Mouse (Mus musculus): ENCODE data around the gene Sarm1.

The Sarm1 gene

DNA sequence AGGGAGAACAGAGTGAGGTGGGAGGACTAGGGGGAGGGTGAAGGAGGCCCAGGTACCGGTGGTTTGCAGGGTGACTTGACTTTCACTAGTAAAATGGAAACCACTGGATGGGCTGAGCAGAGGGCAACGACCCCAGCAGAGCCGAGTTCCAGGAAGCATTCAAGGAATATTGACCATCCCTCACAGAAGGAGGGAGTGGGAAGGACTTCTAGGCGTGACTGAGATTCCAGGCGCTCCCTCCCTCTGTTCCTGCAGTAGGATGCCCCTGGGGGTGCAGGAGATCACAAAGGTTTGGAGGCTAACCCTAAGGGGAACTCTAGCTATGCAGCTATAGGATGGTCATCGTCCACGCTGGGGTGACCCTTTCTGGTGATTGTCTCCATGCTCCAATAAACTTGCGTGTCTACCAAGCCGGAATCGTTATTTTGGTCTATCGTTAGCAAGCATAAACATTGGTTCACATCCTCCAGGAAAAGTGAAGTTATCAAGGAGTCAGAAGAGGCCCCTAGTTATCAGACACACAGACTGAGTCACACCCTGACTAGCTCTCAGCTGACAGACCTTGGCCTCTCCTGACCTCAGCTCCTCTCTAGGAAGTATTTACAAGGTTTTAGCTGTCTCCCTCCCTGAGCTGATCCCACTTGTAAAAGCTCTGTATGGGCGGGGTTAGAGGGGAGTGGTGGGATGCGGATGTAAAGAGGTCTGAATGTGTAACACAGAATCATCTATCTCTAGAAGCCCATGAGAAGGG lies 34.1 kb downstream of the Sarm1 start:
- DNase-seq (ENCODE audit: low spot score in 2 of 2), result no peak

DNA sequence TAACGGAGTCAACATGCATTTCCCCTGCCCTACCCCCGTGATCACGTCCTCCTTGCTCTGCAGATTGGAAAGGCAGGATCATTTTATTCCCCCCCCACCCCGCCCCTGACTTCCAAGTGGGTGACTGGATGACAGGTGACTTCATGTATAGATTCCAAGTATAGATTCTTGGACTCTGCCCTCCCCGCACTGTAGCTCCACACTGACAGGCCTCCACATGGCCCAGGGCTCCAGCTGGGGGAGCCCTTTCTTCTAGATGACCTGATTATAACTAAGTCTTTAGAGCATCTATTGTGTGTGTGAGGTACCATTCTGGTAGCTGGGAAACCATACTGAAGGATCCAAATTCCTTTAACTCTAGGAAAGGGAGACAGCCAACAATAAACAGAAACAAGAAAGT lies 34.9 kb downstream of the Sarm1 start:
- DNase-seq (ENCODE audit: low spot score in 2 of 2), result no peak

DNA sequence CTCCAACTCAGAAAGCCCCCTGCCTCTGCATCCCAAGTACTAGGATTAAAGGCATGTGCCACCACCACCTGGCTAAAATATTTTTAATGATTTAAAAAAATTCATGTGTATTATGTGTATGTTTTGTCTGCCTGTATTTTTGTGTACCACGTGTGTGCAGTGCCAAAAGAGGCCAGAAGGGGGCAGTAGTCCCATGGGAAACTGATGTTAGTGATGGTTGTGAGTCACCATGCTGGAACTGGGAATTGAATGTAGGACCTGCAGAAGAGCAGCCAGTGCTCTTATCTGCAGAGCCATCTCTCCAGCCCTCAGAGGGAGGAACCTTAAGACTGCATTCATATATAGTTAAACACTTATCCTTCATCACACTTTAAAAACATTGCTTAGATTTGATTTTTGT lies 35.7 kb downstream of the Sarm1 start:
- DNase-seq (ENCODE audit: low spot score in 2 of 2), result no peak

DNA sequence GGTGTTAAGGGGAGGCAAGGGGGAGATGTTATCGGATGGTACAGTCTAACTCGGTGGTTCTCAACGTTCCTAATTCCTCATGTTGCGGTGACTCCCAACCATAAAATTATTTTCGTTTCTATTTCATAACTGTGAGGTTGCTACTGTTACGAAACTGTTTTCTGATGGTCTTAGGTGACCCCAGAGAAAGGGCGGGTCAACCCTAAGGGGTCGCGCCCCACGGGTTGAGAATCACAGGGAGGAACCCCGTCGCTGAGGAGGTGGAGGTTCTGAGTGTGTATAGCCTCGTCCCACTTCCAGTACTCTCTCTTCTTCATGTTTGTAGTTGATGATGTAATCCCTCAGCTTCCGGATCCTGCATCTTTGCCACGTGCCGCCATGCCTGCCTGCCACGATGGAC lies 38.8 kb downstream of the Sarm1 start:
- DNase-seq (ENCODE audit: low spot score in 2 of 2), result no peak

GRCm38 (mm10) chr11:78455308-78455707 lies 42.2 kb downstream of the Sarm1 start:
- DNase-seq (ENCODE audit: low spot score in 2 of 2), result no peak

DNA sequence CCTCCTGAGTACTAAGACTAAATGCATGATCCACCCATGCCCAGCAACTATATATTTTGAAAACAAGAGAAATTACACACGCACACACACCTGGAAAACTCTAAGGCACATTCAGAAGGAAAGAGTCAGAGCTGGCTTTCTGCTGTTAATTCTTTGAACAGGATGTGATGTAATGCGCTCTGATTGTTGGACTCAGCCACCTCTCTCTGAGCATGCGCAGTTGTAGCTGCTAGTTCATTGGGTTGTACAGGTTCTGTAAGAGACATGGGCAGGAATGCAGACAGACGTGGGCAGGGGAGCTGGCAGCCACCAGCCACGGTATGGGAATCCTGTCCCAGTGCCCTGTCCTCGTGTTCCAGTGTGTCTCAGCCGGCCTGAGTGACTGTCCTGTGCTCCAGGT lies 43.3 kb downstream of the Sarm1 start:
- DNase-seq (ENCODE audit: low spot score in 2 of 2), result no peak

DNA sequence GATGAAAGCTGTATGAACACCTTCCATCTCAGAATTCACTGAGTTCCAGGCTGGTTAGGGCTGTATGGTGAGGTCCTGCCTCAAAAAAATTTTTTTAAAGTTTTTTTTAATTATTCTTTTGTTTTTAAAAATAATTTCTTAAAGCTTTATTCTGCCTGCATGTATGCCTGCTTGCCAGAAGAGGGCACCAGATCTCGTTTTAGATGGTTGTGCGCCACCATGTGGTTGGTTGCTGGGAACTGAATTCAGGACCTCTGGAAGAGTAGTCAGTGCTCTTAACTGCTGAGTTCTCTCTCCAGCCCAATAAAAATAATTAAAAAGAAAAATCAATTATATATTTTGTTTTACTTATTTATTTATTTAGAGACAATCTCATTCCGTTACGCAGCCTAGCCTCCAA lies 43.9 kb downstream of the Sarm1 start:
- DNase-seq (ENCODE audit: low spot score in 2 of 2), result no peak

DNA sequence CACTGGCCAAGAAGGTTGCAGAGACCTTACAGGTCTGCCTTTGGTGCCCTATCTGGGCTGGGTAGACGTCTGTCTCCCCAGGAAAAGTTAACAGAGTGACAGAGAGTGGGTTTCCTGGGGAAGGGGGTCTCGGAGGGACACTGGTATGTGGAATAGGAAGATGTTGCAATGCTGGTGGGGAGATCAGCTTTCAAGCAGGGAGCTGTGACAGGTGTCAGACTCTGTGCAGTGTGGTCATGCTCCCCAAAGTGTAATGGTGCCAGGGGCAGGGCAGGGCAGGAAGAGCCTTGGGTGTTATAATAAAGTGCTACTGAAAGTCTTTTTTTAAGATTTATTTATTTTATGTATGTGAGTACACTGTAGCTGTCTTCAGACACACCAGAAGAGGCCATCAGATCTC lies 47.2 kb downstream of the Sarm1 start:
- no peak for DNase-seq (ENCODE audit: low spot score in 2 of 2)

GRCm38 (mm10) chr11:78448242-78448641 lies 49.3 kb downstream of the Sarm1 start:
- DNase-seq (ENCODE audit: low spot score in 2 of 2), result no peak

DNA sequence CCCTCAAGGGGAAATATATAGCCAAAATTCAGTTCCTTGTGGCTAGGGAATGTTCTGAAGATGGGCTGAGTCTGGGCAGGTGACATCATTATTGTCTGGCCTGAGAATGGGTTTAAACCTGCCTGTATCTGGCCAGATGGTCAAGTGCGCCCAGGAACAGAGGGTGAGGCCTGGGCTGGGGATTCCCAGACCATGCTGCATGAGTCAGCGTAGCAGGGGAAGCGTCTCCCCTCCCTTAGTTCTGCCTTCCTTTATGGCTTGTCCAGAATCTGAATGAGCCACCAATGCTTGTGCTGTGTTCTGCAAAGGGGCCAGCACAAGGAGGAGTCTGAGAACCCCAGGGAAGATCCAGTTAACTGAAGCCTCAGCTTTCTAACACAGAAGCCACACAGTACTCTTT lies 50.4 kb downstream of the Sarm1 start:
- no peak for DNase-seq (ENCODE audit: low spot score in 2 of 2)

GRCm38 (mm10) chr11:78443115-78443514 lies 54.4 kb downstream of the Sarm1 start:
- no peak for DNase-seq (ENCODE audit: low spot score in 2 of 2)

GRCm38 (mm10) chr11:78438399-78438930 lies 59.1 kb downstream of the Sarm1 start:
- DNase-seq (ENCODE audit: low spot score in 2 of 2), result no peak

- DNase-seq (ENCODE audit: low spot score in 2 of 2), result no peak
Observed at GRCm38 (mm10) chr11:78437182-78437581, 60.4 kb downstream of the Sarm1 start.

GRCm38 (mm10) chr11:78435776-78436349 lies 61.7 kb downstream of the Sarm1 start:
- no peak for DNase-seq (ENCODE audit: low spot score in 2 of 2)

DNA sequence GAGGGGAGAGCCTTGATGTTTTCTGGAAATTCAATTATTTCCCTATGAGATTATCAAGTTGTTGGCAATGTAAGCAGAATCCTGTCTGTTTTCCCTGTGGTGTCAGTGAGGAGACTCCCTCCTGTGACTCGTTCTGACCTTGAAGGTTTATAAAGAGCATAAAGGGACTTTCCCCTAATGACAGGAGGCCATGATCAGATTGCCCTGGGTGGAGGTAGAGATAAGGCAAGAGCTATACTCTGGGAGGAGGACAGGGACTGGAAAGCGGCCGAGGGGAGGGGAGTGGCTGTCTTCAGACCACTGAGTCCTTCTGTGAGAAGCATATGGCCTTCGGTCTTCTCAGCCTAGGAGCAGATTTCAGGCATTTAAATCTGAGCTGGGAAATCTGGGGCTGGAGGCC lies 63.5 kb downstream of the Sarm1 start:
- no peak for DNase-seq (ENCODE audit: low spot score in 2 of 2)

DNA sequence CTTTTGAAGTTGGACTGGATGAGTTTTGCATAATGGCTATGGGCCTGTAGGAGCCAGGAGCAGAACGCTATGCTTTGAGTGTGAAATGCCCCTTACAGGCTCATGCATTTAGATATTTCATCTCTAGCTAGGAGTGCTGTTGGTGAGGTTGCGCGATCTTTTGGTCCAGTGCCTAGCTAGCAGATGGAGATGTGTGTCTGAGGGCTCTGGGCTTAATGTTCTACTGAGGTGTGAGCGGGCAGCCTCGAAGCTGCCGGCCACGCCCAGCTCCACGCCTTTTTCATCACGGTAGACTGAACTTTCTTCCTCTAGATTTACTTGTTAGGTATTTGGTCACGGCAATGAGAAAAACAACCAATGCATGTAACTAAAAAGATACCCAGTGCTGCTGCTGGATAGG lies 66.4 kb downstream of the Sarm1 start:
- no peak for DNase-seq (ENCODE audit: low spot score in 2 of 2)

DNA sequence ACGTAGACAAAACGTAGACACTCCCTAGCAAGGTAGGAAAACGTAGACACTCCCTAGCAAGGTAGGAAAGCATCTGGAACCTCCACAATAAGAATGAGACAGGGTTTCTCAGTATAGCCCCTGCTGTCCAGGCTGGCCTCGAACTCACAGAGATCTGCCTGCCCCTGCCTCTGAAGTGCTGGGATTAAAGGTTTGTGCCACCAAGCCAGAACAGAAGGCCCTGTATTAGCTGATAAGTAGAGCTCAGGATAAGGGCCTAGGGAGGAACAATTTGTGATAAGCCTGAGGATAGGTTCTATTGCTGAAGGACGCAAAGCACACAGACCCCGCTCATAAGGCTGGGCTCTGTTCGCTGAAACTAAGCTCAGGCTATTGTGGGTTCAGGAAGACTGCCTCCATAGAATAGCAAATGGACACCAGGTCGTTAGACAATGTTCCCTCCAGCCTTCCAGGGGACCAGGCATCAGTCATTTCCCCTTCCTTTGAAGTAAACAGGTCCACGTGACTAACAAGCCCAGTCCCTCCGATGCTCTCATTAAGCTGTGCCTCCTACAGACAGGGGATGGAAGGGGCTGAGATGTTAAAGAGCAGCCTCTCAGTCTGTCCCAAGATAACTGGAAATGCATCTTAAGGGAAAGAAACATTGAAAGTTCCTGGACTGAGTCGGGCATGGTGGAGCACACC lies 67.2 kb downstream of the Sarm1 start:
- DNase-seq (ENCODE audit: low spot score in 2 of 2), result no peak

DNA sequence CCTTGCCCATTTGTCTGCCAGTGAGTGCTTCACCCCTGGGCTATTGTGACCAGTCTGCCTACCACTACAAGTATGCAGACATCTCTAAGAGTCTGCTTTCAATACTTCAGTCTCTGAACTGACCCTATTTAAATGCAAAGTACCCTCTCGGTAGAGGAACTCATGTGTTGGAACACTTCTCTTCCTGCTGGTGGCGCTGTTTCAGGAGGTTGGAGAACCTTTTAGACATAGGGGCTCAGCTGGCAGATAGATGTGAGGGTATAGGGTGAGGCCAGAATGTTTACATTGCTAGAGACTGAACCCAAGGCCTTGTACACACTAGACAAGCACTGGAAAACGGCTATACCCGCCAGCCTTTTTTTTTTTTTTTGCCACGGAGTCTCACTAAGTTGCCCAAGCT lies 69.2 kb downstream of the Sarm1 start:
- no peak for DNase-seq (ENCODE audit: low spot score in 2 of 2)

DNA sequence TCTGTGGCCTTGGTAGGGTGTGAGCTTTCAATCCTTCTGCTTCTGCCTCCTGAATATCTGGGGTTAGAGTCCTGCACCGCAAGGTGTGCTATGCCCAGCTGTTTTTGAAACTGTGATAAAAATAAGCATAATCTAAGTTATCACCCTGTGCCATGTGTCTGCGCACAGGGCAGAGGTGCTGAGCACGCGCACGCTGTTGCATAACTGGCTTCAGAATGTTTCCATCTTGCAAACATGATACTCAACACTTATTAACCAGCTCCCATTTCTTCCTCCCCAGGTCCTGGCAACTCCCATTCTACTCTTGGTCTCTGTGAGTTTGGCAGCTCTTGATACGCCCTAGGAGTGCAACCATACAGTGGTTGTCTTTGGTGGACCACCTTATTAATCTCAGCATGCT lies 69.9 kb downstream of the Sarm1 start:
- no peak for DNase-seq (ENCODE audit: low spot score in 2 of 2)

DNA sequence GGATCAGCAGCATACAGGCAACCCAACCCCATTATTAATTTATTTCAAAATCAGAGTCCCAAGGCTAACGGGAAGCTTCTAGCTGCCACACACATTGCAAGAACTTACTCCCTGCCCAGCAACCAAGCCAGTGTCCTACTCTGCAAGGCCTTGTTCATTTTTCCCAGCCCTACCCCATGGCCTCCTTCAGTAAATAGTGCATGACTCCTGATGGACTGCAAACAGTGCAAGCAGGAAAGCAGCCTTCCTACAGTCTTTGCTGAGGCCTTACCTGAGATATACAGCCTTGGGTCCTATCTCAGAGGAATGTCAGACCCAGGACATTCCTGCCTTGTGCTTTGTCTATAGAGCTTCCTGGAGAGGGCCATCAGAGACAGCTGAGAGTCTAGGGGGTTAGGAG lies 72.0 kb downstream of the Sarm1 start:
- no peak for DNase-seq (ENCODE audit: low spot score in 2 of 2)

DNA sequence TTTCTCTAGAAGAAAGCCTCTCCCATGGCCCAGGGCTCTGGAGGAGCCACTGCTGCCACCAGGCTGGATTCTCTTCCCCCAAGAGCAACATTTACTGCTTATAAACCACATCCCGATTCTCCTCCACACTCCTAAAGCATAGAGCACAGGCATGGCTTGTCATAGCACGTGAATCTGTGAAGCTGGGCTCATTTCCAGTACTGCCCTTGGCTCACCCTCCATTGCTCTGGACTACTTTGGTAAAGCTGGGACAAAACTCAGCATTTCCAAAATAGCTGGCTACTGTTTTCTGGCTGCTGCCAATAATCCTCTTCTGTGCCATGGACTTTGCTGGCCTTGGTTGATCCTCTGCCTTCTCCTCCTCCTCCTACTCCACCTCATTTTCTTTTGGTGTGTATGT lies 73.2 kb downstream of the Sarm1 start:
- no peak for DNase-seq (ENCODE audit: low spot score in 2 of 2)

All from right cerebral cortex, postnatal 36 days (tissue).